Mouse (Mus musculus) embryo, embryonic 10 days (tissue): ENCODE data around the gene Fgfr2.
"Not testable (repeated sequence)": the region's sequence is repeated elsewhere in the genome, so short reads cannot be mapped to it uniquely, and the experiment has no call there.

Experiments
- DNase-seq: peaks from one replicate; pipeline ENCODE4 v3.0.0-alpha.2; 2015; ENCODE audit warnings: low spot score

Fgfr2 gene

DNA sequence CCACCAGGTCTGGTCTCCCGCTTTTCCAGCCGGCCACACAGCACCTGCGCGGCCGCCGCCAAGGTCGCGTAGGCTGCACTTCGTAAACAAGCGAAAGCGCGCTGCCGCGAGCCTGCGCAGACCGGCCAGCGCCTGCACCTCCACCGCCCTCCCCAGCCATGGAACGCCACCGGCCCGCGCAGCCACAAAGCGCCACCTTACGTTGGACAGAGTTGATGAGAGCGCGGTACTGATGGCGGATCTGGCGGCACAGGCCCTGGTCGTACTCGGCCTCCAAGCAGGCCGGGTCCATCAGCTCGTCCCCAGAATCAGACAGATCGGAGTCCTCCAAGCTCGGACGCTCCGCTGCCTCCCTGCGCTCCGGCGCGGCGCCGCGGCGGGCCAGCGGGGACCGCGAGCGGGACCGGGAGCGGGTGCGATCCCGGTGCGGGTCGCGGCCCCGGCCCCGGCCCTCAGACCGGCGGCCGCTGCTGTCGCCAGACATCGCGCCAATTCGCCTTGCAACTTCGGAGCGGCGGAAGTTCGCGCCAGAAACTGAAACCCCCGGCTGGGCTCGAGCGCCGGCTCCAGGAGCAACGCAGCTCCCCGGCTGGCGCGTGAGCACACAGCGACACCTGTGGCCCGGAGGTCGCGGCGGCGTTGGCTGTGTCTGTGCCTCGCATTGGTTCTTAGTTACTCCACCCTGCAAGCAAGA is 2576.2 kb downstream of the Fgfr2 start:
- DNase-seq = peak; percentile 97

DNA sequence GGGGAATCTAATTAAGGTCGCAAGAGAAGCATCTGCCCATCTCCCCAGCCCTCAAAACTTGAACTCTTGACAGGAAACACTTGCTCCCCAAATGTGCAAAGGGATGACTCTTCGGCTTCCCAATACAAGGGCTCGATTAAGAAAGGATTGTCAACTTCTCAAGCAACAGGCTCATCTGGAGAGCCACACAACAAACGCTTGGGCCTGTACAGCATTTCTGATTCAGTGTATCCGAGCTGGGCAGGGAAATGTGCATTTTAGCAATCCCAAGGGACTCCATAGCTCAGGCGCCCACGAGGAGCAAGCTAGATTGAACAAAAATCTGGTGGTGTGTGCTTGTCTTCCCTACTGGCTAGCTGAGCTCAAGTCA is 2576.7 kb downstream of the Fgfr2 start:
- DNase-seq = no peak

DNA sequence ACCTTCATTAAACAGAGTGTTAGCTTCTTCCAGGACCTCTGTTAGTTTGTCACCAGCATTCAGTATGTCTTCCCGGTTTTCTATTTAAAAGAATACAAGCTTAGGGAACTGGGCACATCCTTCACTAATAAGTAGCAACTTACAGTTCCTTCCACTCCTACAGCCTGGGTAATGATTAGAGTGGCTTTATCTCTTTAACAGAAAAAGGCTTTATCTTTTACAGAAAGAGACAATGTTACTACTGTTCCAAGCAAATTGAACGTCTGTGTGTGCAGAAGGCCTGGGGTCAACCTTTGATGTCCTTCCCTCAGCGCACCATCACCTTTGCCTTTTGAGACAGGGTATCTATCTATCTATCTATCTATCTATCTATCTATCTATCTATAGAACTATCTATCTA is 2577.3 kb downstream of the Fgfr2 start:
- DNase-seq = no peak

DNA sequence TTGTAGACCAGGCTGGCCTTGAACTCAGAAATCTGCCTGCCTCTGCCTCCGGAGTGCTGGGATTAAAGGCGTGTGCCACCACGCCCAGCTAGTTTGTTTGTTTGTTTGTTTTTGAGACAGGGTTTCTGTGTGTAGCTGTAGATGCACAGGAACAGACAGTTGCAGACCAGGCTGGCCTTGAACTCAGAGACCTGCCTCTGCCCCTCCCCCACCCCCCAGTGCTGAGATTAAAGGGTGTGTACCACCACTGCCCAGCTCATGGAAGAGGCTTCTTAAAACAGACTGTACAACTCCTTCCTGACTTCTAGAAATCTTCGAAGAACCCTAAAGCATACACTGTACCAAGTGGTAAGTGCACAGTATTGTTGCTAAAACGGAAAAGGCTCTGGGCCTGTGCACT is 2577.7 kb downstream of the Fgfr2 start:
- no peak for DNase-seq

DNA sequence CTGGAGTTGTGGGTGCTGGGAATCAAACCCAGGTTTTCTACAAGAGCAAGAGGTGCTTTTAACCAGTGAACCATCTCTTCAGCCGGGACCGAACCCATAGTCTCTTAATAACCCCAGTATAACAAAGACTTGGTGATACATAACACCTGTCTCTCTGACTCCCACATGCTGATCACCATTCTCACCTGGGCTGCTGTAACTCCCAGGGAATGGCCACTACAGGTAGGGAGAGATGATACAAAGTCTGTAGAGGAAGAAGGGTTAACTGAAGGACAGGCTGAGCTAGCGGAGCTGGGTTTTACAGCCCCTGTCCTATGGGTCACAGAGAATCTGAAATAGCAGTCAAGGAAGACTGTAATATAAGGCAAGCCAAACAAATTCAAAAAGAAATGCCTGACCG is 2580.0 kb downstream of the Fgfr2 start:
- no peak for DNase-seq

DNA sequence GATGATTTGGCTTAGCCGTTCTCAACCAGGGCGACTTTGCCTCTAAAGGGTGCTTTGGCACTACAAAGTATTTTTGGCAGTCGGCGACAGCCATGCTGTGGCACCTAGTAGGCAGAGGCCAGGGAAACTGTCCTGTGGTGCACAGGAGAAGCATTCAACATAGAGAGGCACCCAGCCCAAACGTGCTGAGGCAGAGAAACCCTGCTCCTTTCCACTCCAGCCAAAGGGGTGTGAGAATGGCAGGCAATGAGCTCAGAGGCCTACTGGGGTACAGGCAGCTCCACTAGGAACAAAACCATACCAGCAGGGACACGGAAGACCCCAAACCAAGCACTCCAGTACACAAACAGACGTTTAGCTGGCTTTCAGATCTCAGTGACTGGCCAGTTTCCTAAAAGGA is 2583.0 kb downstream of the Fgfr2 start:
- DNase-seq = no peak

DNA sequence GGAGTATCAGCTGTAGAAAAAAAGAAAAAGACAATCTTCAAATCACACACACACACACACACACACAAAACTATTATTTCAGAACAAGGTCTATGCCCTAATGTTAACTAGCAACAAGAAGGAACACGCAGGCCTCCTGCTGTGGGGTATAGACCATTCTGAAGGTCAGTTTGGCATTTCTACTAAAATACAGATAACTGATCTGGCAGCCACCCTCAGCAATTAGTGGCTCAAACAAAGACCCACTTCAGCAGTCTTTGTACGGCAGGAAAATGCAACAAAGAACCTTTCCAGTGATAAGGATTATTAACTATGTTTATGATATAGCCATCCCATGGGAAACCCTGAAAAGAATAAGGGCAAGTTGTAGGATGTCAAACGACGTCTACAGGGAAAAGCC is 2586.1 kb downstream of the Fgfr2 start:
- DNase-seq = no peak

DNA sequence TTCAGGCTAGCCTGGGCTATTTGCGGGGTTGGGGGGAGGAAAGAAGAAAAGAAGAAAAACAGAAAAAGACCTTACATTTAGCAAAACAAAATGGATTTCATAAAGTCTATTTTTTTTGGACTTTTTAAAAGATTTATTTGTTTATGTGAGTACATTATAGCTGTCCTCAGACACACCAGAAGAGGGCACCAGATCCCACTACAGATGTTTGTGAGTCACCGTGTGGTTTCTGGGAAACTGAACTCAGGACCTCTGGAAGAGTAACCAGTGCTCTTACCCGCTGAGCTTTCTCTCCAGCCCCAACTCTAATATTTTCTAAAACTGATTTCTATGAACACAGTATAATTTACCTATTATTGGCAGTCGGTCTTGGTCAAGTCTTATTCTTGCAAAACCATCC is 2588.0 kb downstream of the Fgfr2 start:
- DNase-seq = no peak

DNA sequence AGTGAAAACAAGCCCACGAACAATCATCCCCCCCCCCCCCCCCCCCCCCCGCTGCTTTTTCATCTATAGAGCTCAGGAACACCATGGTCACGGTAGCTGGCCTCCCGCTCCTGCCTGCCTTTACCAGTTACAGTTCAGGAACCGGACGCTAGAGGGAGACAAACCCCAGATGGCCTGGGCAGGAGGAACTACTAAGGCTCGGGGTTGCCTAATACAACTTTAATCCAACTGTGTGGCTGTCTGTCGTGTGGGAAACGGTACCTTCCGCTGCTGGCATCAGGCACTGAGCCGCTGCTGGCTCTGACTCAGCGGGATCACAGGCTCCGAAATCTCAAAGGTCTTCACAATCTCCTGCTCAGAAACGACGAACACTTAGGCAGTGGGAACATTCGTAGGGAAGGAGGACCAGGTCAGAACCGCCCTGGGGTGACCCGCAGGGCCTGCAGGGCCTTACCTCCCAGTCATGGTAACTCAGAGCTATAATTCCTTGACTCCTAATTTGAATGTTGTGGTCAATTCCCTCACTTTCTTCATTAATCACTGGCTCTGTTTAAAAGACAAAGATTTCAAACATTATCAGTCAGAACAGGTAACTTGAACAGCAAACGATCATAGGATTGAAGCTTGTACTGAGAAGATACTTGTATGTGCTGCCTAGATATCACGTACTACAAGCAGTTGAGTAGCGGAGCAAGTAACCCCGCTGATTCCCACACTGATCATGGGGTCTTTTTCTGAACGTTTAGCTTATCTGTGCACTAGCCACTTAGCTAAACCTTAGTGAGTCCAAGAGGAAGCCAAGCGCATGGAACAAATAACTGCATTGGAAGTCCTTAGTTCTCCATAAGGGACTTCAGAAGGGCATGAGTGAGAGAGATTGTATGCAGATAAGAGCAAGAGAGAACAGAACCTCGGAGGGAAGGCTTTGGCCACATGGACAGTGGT is 2589.6 kb downstream of the Fgfr2 start:
- DNase-seq = peak; percentile 88

DNA sequence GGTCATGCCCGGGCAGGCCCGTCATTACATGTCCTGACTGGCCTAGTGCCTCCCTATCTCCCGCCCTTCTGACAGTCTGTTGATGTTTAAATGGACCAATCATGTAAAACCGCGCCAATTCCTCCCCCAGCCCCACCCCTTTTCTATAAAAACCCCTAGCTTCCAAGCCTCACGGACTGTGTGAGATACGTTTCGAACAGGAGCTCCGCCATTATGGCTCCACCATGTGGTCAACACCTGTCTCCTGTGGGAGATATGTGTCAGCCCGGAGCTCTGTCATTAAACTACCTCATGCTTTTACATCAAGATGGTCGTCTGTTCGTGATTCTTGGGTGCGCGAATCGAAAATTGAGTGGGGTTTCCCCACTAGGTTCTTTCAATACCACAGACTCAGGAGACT is 2592.0 kb downstream of the Fgfr2 start:
- not testable (repeated sequence) for DNase-seq

DNA sequence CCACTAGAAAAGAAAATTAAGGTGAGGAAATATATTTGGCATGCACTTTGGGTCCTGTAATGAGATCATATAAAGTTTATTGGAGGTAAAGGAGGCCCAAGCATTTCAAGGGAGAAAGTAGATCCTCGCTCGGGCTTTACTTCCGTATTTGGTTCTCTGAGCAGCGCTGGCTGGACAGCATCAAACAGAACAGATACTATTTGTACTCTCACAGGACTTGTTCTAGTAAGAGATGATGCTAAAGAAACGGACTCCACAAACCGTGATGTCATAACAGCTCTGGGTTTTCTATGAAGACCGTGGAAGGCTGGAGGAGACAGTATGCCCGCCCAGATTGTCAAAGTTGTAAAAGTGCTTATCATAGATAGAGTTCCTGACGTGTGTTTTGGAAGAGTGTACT is 2595.8 kb downstream of the Fgfr2 start:
- DNase-seq = no peak

DNA sequence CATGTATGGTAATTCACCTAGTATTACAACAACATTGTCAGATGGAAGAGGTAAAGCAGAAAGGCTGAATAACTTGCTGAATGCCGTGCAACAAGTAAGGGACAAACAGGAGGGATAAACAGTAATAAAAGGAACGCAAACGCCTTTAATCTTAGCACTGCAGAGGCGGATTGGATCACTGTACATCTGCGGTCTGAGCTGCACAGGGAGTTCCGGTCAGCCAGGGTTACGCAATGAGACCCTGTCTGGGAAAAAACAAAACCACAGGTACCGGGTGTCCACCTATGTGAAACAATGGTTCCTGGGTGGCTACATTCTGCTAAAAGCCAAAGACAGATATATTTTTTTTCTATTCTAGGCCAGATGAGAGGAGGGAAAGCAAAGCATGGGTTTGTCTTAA is 2599.7 kb downstream of the Fgfr2 start:
- DNase-seq = no peak

DNA sequence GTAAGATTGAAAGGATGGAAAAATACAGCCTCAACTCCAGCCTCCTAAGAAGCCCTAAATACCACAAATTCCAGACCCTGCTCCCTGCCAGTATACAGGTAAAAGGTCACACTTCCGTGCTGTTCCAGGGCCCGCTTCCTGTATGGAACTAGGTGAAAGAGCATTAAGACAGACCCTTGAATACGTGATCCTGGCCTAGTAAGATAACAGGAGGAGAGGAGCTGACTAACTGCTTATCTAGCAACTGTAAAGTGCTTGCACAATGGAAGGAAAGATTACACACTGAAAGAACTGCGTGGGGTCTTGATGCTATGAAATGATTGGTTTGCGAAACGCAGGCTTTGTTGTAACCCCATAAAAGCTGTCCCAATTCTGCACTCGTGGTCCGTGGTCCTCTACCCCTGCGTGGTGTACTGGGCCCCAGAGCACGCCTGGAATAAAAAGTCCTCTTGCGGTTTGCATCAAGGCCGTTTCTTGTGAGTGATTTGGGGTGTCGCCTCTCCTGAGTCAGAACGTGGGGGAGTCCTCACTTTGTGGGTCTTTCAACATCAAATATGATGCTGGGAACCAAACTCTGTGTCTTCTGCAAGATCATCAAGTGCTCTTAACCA is 2602.2 kb downstream of the Fgfr2 start:
- no peak for DNase-seq

DNA sequence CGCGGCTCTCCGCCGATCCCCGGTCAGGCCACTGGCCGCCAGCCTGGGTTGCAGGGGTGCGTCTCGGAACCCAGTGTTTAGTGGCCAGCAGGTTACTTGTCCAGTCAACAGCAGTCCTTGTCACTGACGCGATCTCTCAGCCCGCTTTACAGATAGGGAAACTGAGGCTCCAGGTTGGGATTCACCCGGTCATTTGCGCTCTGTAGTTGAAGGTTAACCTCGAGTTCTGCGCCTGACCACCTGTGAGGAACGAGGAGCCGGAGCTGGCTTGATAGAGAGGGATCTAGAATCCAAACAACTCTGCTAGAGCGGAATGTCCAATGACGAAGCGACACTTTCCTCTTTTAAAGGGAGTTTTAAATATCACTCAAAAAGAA is 2603.1 kb downstream of the Fgfr2 start, which contains the start of gene Ate1:
TSS of gene Ate1 (minus strand) at position 321 of the 377 bp plus-strand sequence.
- DNase-seq = no peak

DNA sequence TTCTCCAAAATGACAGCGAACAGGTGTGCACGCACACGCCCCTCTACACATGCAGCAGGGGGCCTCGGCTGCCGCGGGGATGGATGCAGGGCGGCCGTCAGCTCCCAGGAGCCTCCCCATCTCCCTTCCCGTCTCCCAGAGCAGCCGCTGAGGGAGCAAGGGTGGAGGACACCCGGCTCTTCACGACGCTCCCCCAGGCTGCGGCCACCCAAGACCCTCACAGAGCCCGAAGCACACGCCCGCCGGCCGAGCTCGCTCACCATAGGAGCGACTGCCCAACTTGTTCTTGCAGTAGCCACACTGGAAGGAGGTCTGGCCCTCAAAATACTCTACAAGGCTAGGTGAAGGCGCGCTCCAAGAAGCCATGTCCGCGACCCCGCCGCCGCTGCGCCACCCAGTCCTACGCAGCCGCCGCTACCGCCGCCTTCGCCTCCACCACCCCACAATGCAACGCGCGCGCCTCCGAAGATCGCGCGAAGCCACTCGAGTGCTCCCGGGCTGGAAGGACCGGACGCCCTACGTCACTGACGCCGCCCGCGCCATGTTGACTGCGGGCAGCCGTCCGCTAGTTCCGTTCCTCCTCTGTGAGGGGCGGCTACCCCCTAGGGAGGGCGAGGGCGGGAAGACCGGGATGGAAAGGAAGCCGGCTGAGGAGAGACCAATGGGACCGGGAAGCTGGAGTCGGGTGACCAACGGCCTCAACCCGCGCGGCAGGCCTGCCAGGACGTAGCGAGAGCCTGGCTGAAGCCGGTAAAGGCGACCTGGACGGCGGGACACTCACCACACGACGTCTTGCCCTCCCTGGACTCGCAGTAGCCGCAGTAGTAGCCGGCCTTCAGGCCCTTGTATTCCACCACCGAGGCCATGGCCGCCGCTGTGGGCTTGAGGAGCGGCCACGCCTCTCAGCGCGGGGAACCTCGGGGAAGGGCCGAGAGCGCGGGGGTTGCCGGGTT is 2603.8 kb downstream of the Fgfr2 start:
- DNase-seq = peak; percentile 100

DNA sequence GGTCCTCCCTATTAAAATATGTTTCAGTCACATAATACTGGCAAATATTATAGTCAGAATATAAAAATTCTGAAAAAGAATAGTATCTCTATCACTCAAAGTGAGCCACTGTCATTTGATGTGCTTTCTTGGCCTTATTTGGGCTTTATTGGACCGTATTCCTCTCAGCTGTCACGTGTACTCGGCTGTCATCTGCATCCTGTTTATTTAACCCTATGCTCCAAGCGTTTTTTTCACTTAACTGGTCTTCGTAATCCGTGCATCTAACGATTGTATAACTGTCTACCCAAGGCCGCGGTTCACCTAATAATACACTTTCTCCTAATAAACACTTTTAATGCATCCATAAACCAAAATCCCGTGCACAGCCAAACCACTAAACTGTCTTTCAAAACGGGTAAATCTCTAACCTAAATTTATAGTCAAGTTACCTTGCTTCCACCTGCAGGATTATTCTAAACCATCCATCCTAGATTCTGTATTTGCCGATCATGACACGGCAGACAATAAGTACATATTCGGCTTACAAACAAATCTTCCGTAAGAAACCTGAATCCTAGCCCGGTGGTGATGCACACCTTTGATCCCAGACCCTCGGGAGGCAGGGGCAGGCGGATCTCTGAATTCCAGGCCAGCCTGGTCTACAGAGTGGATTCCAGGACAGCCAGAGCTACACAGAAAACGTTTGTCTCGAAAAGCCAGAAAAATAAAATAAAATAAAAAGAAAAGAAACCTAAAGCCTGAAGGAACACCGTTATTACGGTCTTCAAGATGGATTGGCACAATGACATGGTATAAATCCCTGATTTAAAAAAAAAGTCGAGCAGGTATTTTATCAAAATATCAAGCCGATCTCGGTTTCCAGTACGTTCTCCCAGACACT is 2604.7 kb downstream of the Fgfr2 start:
- no peak for DNase-seq

DNA sequence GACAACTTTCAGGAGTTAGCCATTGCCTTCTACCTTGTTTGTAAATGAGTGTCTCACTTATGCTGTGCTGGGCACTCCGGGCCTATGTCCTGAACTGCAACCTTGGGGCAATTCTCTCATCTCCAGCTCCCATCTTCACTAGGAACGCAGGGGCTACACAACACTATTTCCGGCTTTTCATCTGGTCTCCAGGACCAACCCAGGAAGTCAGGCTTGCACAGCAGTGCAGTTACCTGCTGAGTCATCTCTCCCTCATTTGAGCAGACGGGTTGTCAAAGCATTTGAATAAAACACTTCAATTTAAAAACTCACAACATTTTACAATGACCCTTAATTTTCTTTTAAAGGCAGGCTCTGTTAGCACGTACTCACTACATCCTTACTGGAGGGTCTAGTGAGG is 2612.9 kb downstream of the Fgfr2 start:
- DNase-seq = no peak

DNA sequence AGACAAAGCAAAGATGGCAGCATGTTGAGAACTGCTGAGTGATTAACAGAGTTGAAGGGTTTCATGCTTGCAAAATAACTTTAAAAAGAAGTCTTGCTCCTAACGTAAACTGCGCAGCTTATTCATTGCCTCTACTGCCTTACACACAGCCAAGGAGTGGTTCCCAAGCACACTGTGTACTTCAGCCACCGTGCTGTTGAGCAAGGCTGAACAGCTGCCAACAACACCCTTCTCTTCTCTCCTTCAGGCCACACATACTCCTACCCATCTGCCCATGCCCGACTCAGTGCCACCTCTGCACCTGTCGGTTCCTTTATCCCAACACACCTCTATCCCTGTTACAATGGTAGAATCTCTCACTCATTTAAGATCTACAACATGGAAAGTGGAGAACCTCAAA is 2620.1 kb downstream of the Fgfr2 start:
- DNase-seq = no peak

DNA sequence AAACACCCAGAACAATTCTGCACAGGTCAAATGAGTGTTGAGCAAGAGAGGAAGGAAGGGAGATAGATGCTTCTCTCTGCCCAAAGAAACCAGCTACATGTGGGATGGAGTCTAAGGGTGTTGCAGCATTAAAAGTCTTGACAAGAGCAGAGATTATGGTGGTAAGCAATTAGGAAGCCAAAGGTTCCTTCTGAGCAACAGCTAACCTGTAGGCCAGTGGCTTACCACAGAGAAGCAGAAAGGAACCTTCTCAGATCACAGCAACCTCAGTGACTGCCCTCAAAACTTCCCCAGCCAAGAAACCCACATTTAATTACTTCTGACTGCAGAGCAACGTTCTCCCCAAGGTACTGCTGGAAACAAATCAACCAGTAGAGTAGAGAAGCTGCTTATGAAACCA is 2621.7 kb downstream of the Fgfr2 start:
- no peak for DNase-seq

DNA sequence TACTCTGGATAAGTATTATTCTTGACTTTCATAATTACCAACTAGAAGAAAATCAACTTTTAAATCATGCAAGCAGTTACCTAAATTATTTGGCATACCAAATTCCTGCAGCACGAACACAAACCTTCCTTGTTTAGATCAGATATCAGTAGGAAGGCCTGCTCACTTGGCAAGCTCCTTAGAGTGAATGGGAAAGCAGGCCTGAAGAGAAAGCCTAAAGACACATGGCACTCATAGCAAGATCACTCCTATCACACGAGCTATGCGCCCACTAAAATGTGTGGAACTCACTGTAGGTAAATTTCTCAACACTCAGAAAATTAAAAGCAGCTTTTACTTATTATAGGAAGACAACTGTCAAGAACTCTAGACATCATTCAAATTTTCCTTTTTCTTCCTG is 2629.8 kb downstream of the Fgfr2 start:
- no peak for DNase-seq

DNA sequence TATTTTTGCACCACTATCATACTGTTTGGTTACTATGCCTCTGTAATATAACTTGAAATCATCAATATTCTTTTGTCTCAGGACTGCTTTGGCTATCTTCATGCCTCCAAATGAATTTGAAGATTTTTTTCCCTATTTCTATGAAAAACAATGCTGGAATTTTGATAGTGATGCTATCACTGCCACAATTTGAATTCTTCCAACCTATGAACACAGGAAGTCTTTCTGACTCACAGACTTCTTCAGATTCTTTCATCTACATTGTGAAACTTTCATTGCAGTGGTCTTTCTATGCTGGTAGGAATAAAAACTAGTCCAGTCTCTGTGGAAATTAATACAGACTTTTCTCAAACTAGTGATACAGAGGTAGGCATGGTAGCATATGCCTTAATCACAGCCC is 2631.1 kb downstream of the Fgfr2 start:
- DNase-seq = no peak
